Mouse (Mus musculus): ENCODE results near the gene Pomt2.

GRCm38 (mm10) chr12:87131619-87132018 lies 16.1 kb downstream of the Pomt2 start:
- peak; percentile 71 for TF ChIP-seq CTCF (IDR thresholded peaks at IDR 0.05; ENCODE audit: low read depth)
- TF ChIP-seq EP300 (optimal IDR thresholded peaks at IDR 0.05) = no peak
